Mouse (Mus musculus) liver, embryonic 13.5 days (tissue): ENCODE data around the gene Alox12b. TPM values are rescaled to one million over a fixed set of nuclear protein-coding genes. Genes with fewer than 3 reads are reported as not detected.

ENCODE experiments used
- ATAC-seq: fragments of 200-750 bp; cut with Nextera tagmentation; 2 replicates; pipeline ENCODE4 v1.8.0; 2017; ENCODE audit warnings: low read depth, mild to moderate bottlenecking, moderate number of reproducible peaks, moderate library complexity
- DNase-seq: peaks from one replicate; pipeline ENCODE4 v3.0.0; 2022
- H3K27ac ChIP-seq: fragments of 300-500 bp; sonication (generic); 2 replicates; pipeline ENCODE4 v1.5.1; 2015; ENCODE audit warnings: moderate library complexity, mild to moderate bottlenecking, inconsistent platforms
- H3K27me3 ChIP-seq: fragments of 300-500 bp; sonication (generic); 2 replicates; pipeline ENCODE4 v1.6.1; 2015; ENCODE audit warnings: mild to moderate bottlenecking, inconsistent platforms
- H3K36me3 ChIP-seq: fragments of 300-500 bp; sonication (generic); 2 replicates; pipeline ENCODE4 v1.6.1; 2015; ENCODE audit warnings: mild to moderate bottlenecking, inconsistent platforms
- H3K4me1 ChIP-seq: fragments of 300-500 bp; sonication (generic); replicated peaks from 2 replicates; pipeline ENCODE4 v1.6.1; 2015; ENCODE audit warnings: inconsistent platforms
- H3K4me2 ChIP-seq: fragments of 300-500 bp; sonication (generic); 2 replicates; pipeline ENCODE4 v1.6.1; 2015; ENCODE audit warnings: inconsistent platforms, mild to moderate bottlenecking, moderate library complexity
- H3K4me3 ChIP-seq: fragments of 300-500 bp; sonication (generic); replicated peaks from 2 replicates; pipeline ENCODE4 v1.5.1; 2015; ENCODE audit warnings: mild to moderate bottlenecking, inconsistent platforms
- H3K9ac ChIP-seq: fragments of 300-500 bp; sonication (generic); 2 replicates; pipeline ENCODE4 v1.6.1; 2015; ENCODE audit warnings: mild to moderate bottlenecking, inconsistent platforms
- H3K9me3 ChIP-seq: fragments of 300-500 bp; sonication (generic); replicated peaks from 2 replicates; pipeline ENCODE4 v1.6.1; 2016; ENCODE audit warnings: inconsistent platforms
- WGBS: fragments of 180-500 bp; shearing (Covaris S2); methylation state at CpG from one replicate; pipeline ENCODE4 v1.1.7; 2015; ENCODE audit not compliant: insufficient replicate concordance; 5-methylcytosine and 5-hydroxymethylcytosine counted together
- polyA plus RNA-seq: library from polyadenylated mRNA; unstranded; fragments of >200 nt; fragmentation: Nextera tagmentation; extraction: Ambion mirVana; gene quantifications from 2 replicates; pipeline ENCODE4 v1.2.1, GENCODE M21; 2015

Alox12b gene
- polyA plus RNA-seq, 1 experiment from 2014 or later: not detected

DNA sequence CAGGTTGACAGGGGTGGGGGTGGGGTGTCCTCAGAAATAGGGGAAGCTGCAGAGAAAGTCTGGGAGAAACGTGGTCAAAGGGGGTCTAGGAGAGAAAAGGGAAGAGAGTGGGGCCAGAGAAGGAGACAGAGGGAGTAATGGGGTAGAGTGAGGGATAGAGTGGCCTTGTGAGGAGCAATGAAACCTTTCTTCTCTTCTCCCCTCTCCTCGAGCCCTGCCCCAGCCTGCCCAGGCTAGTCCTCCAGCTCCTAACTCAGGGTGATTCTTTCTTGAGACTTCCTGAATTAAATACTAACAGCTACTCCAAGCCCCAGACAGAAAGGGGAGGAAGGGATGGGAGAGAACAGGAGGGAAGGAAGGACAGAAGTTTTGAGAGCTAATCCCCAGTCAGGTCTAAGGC, 61.9 kb downstream of the Alox12b start:
- Histone ChIP-seq H3K9me3 (no peaks in the 10 kb centered on the region), H3K4me2 (no peak overlapping the region), H3K36me3 (no peaks in the 10 kb centered on the region), H3K27me3 (0 out of 2 replicates have a peak, but pooled peaks cover 2% of the 10 kb centered on the region), H3K4me3 (no peak overlapping the region), H3K27ac (no peak overlapping the region), H3K4me1 (no peaks in the 10 kb centered on the region), H3K9ac (no peak overlapping the region)
- ATAC-seq (no peak), DNase-seq (no peak)
- 14% methylated on average over 2 of the region's 2 CpGs for WGBS

Other genes with a start within 250 kb of the Alox12b start
- gene Odf4, start 229.9 kb upstream of the Alox12b start, polyA plus RNA-seq: not detected in 2 replicates
- gene Arhgef15, start 199.5 kb upstream of the Alox12b start, polyA plus RNA-seq: 1.4 and 1.5 TPM in 2 replicates
- gene Slc25a35, start 188.9 kb upstream of the Alox12b start, polyA plus RNA-seq: 0.47 and 0.57 TPM in 2 replicates
- gene Rangrf, start 181.8 kb upstream of the Alox12b start, polyA plus RNA-seq: 52.4 and 53.5 TPM in 2 replicates
- gene Pfas, start 148.5 kb upstream of the Alox12b start, polyA plus RNA-seq: 32.4 and 33.2 TPM in 2 replicates
- 16.9 and 20.3 TPM in 2 replicates for gene Ctc1, start 141.1 kb upstream of the Alox12b start, polyA plus RNA-seq
- gene Aurkb, start 111.3 kb upstream of the Alox12b start, polyA plus RNA-seq: 116 and 123 TPM in 2 replicates
- 3.5 TPM in 2 replicates for gene Borcs6, start 97.3 kb upstream of the Alox12b start, polyA plus RNA-seq
- 30.8 and 31.7 TPM in 2 replicates for gene Tmem107, start 86.2 kb upstream of the Alox12b start, polyA plus RNA-seq
- gene Vamp2, start 68.5 kb upstream of the Alox12b start, polyA plus RNA-seq: 12.5 and 15.9 TPM in 2 replicates
- 1.9 TPM in 2 replicates for gene Per1, start 61.8 kb upstream of the Alox12b start, polyA plus RNA-seq
- gene Hes7, start 36.6 kb upstream of the Alox12b start, polyA plus RNA-seq: 0.17 and 0.18 TPM in 2 replicates
- gene 9130213A22Rik, start 34.4 kb upstream of the Alox12b start, polyA plus RNA-seq: 0.09 TPM in 1 of 2 replicates, not detected in the other
- 0.06 TPM in 1 of 2 replicates, not detected in the other for gene Aloxe3, start 31.1 kb upstream of the Alox12b start, polyA plus RNA-seq
- gene Alox8, start 40.9 kb downstream of the Alox12b start, polyA plus RNA-seq: 0.20 TPM in 1 of 2 replicates, not detected in the other
- not detected in 2 replicates for gene Gucy2e, start 80.0 kb downstream of the Alox12b start, polyA plus RNA-seq
- 9.8 and 10.1 TPM in 2 replicates for gene Cntrob, start 166.8 kb downstream of the Alox12b start, polyA plus RNA-seq
- gene Trappc1, start 167.0 kb downstream of the Alox12b start, polyA plus RNA-seq: 90.7 and 94.6 TPM in 2 replicates
- 0.07 and 0.19 TPM in 2 replicates for gene Kcnab3, start 169.3 kb downstream of the Alox12b start, polyA plus RNA-seq
- 0.92 and 1.1 TPM in 2 replicates for gene Rnf227, start 183.5 kb downstream of the Alox12b start, polyA plus RNA-seq
- 2.6 and 4.4 TPM in 2 replicates for gene Chd3, start 212.4 kb downstream of the Alox12b start, polyA plus RNA-seq
- 102 and 105 TPM in 2 replicates for gene Naa38, start 238.5 kb downstream of the Alox12b start, polyA plus RNA-seq
- 10.3 and 13.0 TPM in 2 replicates for gene Cyb5d1, start 238.6 kb downstream of the Alox12b start, polyA plus RNA-seq
- 8.9 and 9.5 TPM in 2 replicates for gene Tmem88, start 241.2 kb downstream of the Alox12b start, polyA plus RNA-seq